Mouse (Mus musculus) heart, embryonic 11.5 days (tissue): ENCODE results near the gene E2f7. TPM values are rescaled to one million over a fixed set of nuclear protein-coding genes. Genes with fewer than 3 reads are reported as not detected.
A peak's percentile ranks its signal among the peaks of the same experiment; 100 is the strongest.

ENCODE experiments used
- ATAC-seq: fragments of 200-750 bp; cut with Nextera tagmentation; replicated peaks from 2 replicates; pipeline ENCODE4 v1.8.0; 2017; ENCODE audit warnings: moderate library complexity; ENCODE audit not compliant: insufficient number of reproducible peaks, low FRiP score, low TSS enrichment
- H3K27ac ChIP-seq: fragments of 300-500 bp; sonication (generic); 2 replicates; pipeline ENCODE4 v1.5.1; 2014; ENCODE audit warnings: mild to moderate bottlenecking, low read depth, low read length
- H3K27me3 ChIP-seq: fragments of 300-500 bp; sonication (generic); 2 replicates; pipeline ENCODE4 v1.6.1; 2014; ENCODE audit warnings: mild to moderate bottlenecking, low read length, mixed read lengths; ENCODE audit not compliant: control insufficient read depth, insufficient read depth
- H3K36me3 ChIP-seq: fragments of 300-500 bp; sonication (generic); 2 replicates; pipeline ENCODE4 v1.6.1; 2014; ENCODE audit warnings: mild to moderate bottlenecking, low read length, moderate library complexity, mixed read lengths; ENCODE audit not compliant: control insufficient read depth, insufficient read depth
- H3K4me1 ChIP-seq: fragments of 300-500 bp; sonication (generic); 2 replicates; pipeline ENCODE4 v1.6.1; 2014; ENCODE audit warnings: low read length; ENCODE audit not compliant: control insufficient read depth, insufficient read depth
- H3K4me2 ChIP-seq: fragments of 300-500 bp; sonication (generic); 2 replicates; pipeline ENCODE4 v1.6.1; 2014; ENCODE audit warnings: mild to moderate bottlenecking, moderate library complexity
- H3K4me3 ChIP-seq: fragments of 300-500 bp; sonication (generic); 2 replicates; pipeline ENCODE4 v1.5.1; 2014; ENCODE audit warnings: low read depth, low read length
- H3K9ac ChIP-seq: fragments of 300-500 bp; sonication (generic); 2 replicates; pipeline ENCODE4 v1.6.1; 2014; ENCODE audit warnings: mild to moderate bottlenecking, low read depth, low read length, moderate library complexity
- H3K9me3 ChIP-seq: fragments of 300-500 bp; sonication (generic); replicated peaks from 2 replicates; pipeline ENCODE4 v1.6.1; 2016; ENCODE audit warnings: low read length; ENCODE audit not compliant: control insufficient read depth
- WGBS: fragments of 180-500 bp; shearing (Covaris S2); extraction: QIAGEN DNeasy Blood & Tissue Kit; methylation state at CpG from one replicate; pipeline ENCODE4 v1.1.7; 2014; ENCODE audit not compliant: insufficient replicate concordance; 5-methylcytosine and 5-hydroxymethylcytosine counted together
- polyA plus RNA-seq: library from polyadenylated mRNA; unstranded; fragments of >200 nt; fragmentation: Nextera tagmentation; extraction: Ambion mirVana; gene quantifications from 2 replicates; pipeline ENCODE4 v1.2.1, GENCODE M21; 2014

Gene E2f7
- polyA plus RNA-seq, 1 experiment from 2014 or later, result 21.9 TPM

GRCm38 (mm10) chr10:110743701-110744100 lies 1.5 kb upstream of the E2f7 start:
- Histone ChIP-seq H3K4me1 (peaks cover 7% of the 10 kb centered on the region), H3K4me3 (no peak overlapping the region), H3K4me2 (no peak overlapping the region), H3K27ac (no peak overlapping the region), H3K9ac (no peak overlapping the region), H3K36me3 (peaks cover 6% of the 10 kb centered on the region; the same call in 1 of the 2 replicates), H3K27me3 (no peaks in the 10 kb centered on the region), H3K9me3 (no peaks in the 10 kb centered on the region)
- no peak for ATAC-seq
- 74% methylated on average over 6 of the region's 6 CpGs for WGBS

- Histone ChIP-seq H3K9ac (no peak overlapping the region), H3K4me1 (peaks cover 7% of the 10 kb centered on the region), H3K4me3 (no peak overlapping the region; the same call in 1 of the 2 replicates), H3K27ac (no peak overlapping the region), H3K4me2 (peak overlapping the region; percentile 94), H3K36me3 (peaks cover 10% of the 10 kb centered on the region; the same call in 1 of the 2 replicates), H3K9me3 (no peaks in the 10 kb centered on the region), H3K27me3 (no peaks in the 10 kb centered on the region)
- WGBS, result 67% methylated on average over 12 of the region's 12 CpGs
- no peak for ATAC-seq
Observed at GRCm38 (mm10) chr10:110744120-110744519, 1.1 kb upstream of the E2f7 start.

- Histone ChIP-seq H3K4me1 (peaks cover 7% of the 10 kb centered on the region), H3K36me3 (peaks cover 15% of the 10 kb centered on the region; the same call in 1 of the 2 replicates), H3K4me3 (peak overlapping the region; percentile 56), H3K4me2 (peak overlapping the region; percentile 94), H3K27me3 (no peaks in the 10 kb centered on the region), H3K9ac (peak overlapping the region; percentile 82), H3K9me3 (no peaks in the 10 kb centered on the region), H3K27ac (peak overlapping the region; percentile 55; the same call in 1 of the 2 replicates)
- 0% methylated on average over 23 of the region's 23 CpGs for WGBS
- no peak; the same call in 1 of the 2 replicates for ATAC-seq
Observed at GRCm38 (mm10) chr10:110745640-110746032, 397 bp downstream of the E2f7 start.

- H3K9ac ChIP-seq, result no peak overlapping the region
- peaks cover 7% of the 10 kb centered on the region for H3K4me1 ChIP-seq
- H3K4me2 ChIP-seq, result no peak overlapping the region
- ATAC-seq, result no peak
- H3K9me3 ChIP-seq, result no peaks in the 10 kb centered on the region
- H3K4me3 ChIP-seq, result no peak overlapping the region
- peaks cover 25% of the 10 kb centered on the region; the same call in 1 of the 2 replicates for H3K36me3 ChIP-seq
- WGBS, result 93% methylated on average over 9 of the region's 9 CpGs
- H3K27me3 ChIP-seq, result no peaks in the 10 kb centered on the region
- H3K27ac ChIP-seq, result no peak overlapping the region
Observed at GRCm38 (mm10) chr10:110749081-110749480, 3.8 kb downstream of the E2f7 start.

GRCm38 (mm10) chr10:110749510-110750305 lies 4.5 kb downstream of the E2f7 start:
- no peak overlapping the region for H3K9ac ChIP-seq
- ATAC-seq, result no peak
- no peak overlapping the region for H3K27ac ChIP-seq
- H3K4me1 ChIP-seq, result peaks cover 7% of the 10 kb centered on the region
- no peaks in the 10 kb centered on the region for H3K9me3 ChIP-seq
- H3K36me3 ChIP-seq, result peaks cover 31% of the 10 kb centered on the region
- no peaks in the 10 kb centered on the region for H3K27me3 ChIP-seq
- WGBS, result 91% methylated on average over 9 of the region's 9 CpGs
- no peak overlapping the region for H3K4me3 ChIP-seq
- no peak overlapping the region for H3K4me2 ChIP-seq

- Histone ChIP-seq H3K9me3 (no peaks in the 10 kb centered on the region), H3K4me2 (no peak overlapping the region), H3K4me1 (no peaks in the 10 kb centered on the region), H3K27ac (peak overlapping the region; percentile 37; the same call in 1 of the 2 replicates), H3K36me3 (peaks cover 52% of the 10 kb centered on the region), H3K27me3 (no peaks in the 10 kb centered on the region), H3K9ac (no peak overlapping the region), H3K4me3 (no peak overlapping the region)
- no peak for ATAC-seq
- 81% methylated on average over 3 of the region's 3 CpGs for WGBS
Observed at GRCm38 (mm10) chr10:110752849-110753248, 7.6 kb downstream of the E2f7 start.

- 95% methylated on average over 10 of the region's 10 CpGs for whole genome bisulfite sequencing
- H3K27ac ChIP-seq, result no peak overlapping the region
- peaks cover 42% of the 10 kb centered on the region for H3K36me3 ChIP-seq
- H3K4me2 ChIP-seq, result no peak overlapping the region
- no peak overlapping the region for H3K9ac ChIP-seq
- no peaks in the 10 kb centered on the region for H3K9me3 ChIP-seq
- H3K27me3 ChIP-seq, result no peaks in the 10 kb centered on the region
- H3K4me3 ChIP-seq, result no peak overlapping the region
- ATAC-seq, result no peak
- no peaks in the 10 kb centered on the region for H3K4me1 ChIP-seq
Observed at GRCm38 (mm10) chr10:110755556-110755955, 10.3 kb downstream of the E2f7 start.

- H3K27me3 ChIP-seq, result no peaks in the 10 kb centered on the region
- no peak for ATAC-seq
- H3K36me3 ChIP-seq, result peaks cover 44% of the 10 kb centered on the region
- WGBS, result 87% methylated on average over 7 of the region's 7 CpGs
- H3K9ac ChIP-seq, result no peak overlapping the region
- no peak overlapping the region for H3K27ac ChIP-seq
- H3K4me2 ChIP-seq, result no peak overlapping the region
- H3K9me3 ChIP-seq, result no peaks in the 10 kb centered on the region
- no peaks in the 10 kb centered on the region for H3K4me1 ChIP-seq
- H3K4me3 ChIP-seq, result no peak overlapping the region
Observed at GRCm38 (mm10) chr10:110756271-110756793, 11.1 kb downstream of the E2f7 start.
